Mouse (Mus musculus) E14TG2a.4 (cell line): ENCODE data around the gene Sergef.

Experiments used
- H3K27me3 ChIP-seq: 2 replicates; pipeline ENCODE4 v1.6.1; 2014; ENCODE audit warnings: low read length, control low read depth; ENCODE audit not compliant: insufficient read depth
- H3K36me3 ChIP-seq: 2 replicates; pipeline ENCODE4 v1.6.1; 2014; ENCODE audit warnings: low read length, control low read depth; ENCODE audit not compliant: insufficient read depth
- H3K4me1 ChIP-seq: replicated peaks from 2 replicates; pipeline ENCODE4 v1.6.1; 2014; ENCODE audit warnings: low read depth, low read length, control low read depth
- H3K4me3 ChIP-seq: replicated peaks from 2 replicates; pipeline ENCODE4 v1.5.1; 2014; ENCODE audit warnings: mild to moderate bottlenecking, low read length
- H3K9me3 ChIP-seq: 2 replicates; pipeline ENCODE4 v1.6.1; 2014; ENCODE audit warnings: low read length, control low read depth
- CTCF ChIP-seq: conservative IDR thresholded peaks from 2 replicates; pipeline ENCODE4 v1.5.1; 2014; ENCODE audit warnings: low read length
- NANOG ChIP-seq: IDR thresholded peaks from 2 replicates; pipeline ENCODE4 v1.6.1; 2014; ENCODE audit warnings: borderline replicate concordance, low read length, mixed read lengths
- POU5F1 ChIP-seq: IDR thresholded peaks from 2 replicates; pipeline ENCODE4 v1.6.1; 2014; ENCODE audit warnings: low read length, borderline replicate concordance

The Sergef gene

GRCm38 (mm10) chr7:46404756-46405155 lies 234.9 kb downstream of the Sergef start:
- H3K4me3 ChIP-seq: no peak overlapping the region
- peaks cover 34% of the 10 kb centered on the region for H3K27me3 ChIP-seq
- H3K4me1 ChIP-seq: peaks cover 6% of the 10 kb centered on the region; the same call in 1 of the 2 replicates
- H3K9me3 ChIP-seq: no peaks in the 10 kb centered on the region
- TF ChIP-seq NANOG (no peak), CTCF (no peak), POU5F1 (no peak)
- no peaks in the 10 kb centered on the region for H3K36me3 ChIP-seq

GRCm38 (mm10) chr7:46403616-46404485 lies 235.8 kb downstream of the Sergef start:
- H3K27me3 ChIP-seq: peaks cover 43% of the 10 kb centered on the region
- no peaks in the 10 kb centered on the region for H3K9me3 ChIP-seq
- TF ChIP-seq CTCF: no peak
- no peak for TF ChIP-seq NANOG
- no peak for TF ChIP-seq POU5F1
- peaks cover 6% of the 10 kb centered on the region; the same call in 1 of the 2 replicates for H3K4me1 ChIP-seq
- H3K36me3 ChIP-seq: no peaks in the 10 kb centered on the region
- H3K4me3 ChIP-seq: no peak overlapping the region

- Histone ChIP-seq H3K4me1 (peaks cover 14% of the 10 kb centered on the region), H3K4me3 (no peak overlapping the region), H3K27me3 (peaks cover 61% of the 10 kb centered on the region), H3K36me3 (no peaks in the 10 kb centered on the region), H3K9me3 (no peaks in the 10 kb centered on the region)
- TF ChIP-seq CTCF: no peak
- TF ChIP-seq POU5F1: no peak
- TF ChIP-seq NANOG: no peak
Measured at GRCm38 (mm10) chr7:46401371-46402180, 238.0 kb downstream of the Sergef start.

GRCm38 (mm10) chr7:46400346-46400745 lies 239.3 kb downstream of the Sergef start:
- Histone ChIP-seq H3K27me3 (peaks cover 60% of the 10 kb centered on the region), H3K36me3 (no peaks in the 10 kb centered on the region), H3K4me1 (peaks cover 19% of the 10 kb centered on the region), H3K4me3 (no peak overlapping the region), H3K9me3 (no peaks in the 10 kb centered on the region)
- TF ChIP-seq CTCF (no peak), NANOG (no peak), POU5F1 (no peak)

GRCm38 (mm10) chr7:46399676-46400075 lies 239.9 kb downstream of the Sergef start:
- Histone ChIP-seq H3K36me3 (no peaks in the 10 kb centered on the region), H3K4me1 (peaks cover 19% of the 10 kb centered on the region), H3K4me3 (no peak overlapping the region), H3K9me3 (no peaks in the 10 kb centered on the region), H3K27me3 (peaks cover 61% of the 10 kb centered on the region)
- TF ChIP-seq POU5F1 (no peak), CTCF (no peak), NANOG (no peak)

- H3K36me3 ChIP-seq: no peaks in the 10 kb centered on the region
- no peak for TF ChIP-seq POU5F1
Measured at GRCm38 (mm10) chr7:46398612-46399011, 241.0 kb downstream of the Sergef start.

GRCm38 (mm10) chr7:46397732-46398333 lies 241.8 kb downstream of the Sergef start:
- Histone ChIP-seq H3K36me3 (no peaks in the 10 kb centered on the region), H3K9me3 (no peaks in the 10 kb centered on the region), H3K4me3 (peak overlapping the region; percentile 80), H3K27me3 (peaks cover 74% of the 10 kb centered on the region), H3K4me1 (peaks cover 17% of the 10 kb centered on the region)
- no peak for TF ChIP-seq CTCF
- no peak for TF ChIP-seq POU5F1
- TF ChIP-seq NANOG: no peak

More at GRCm38 (mm10) chr7:46398612-46399011, 241.0 kb downstream of the Sergef start:
- Histone ChIP-seq H3K4me3 (no peak overlapping the region), H3K27me3 (peaks cover 72% of the 10 kb centered on the region), H3K9me3 (no peaks in the 10 kb centered on the region), H3K4me1 (peaks cover 17% of the 10 kb centered on the region)
